Mouse (Mus musculus): ENCODE measurements around the gene Abcc8. TPM values are rescaled to one million over a fixed set of nuclear protein-coding genes. Genes with fewer than 3 reads are reported as not detected.

Gene Abcc8
- total RNA-seq, 1 experiment: 0.62 TPM

- Histone ChIP-seq H3K4me1 (ENCODE audit: control insufficient read depth in 2 of 2, insufficient read depth in 2 of 2, low read length in 2 of 2, poor library complexity in 1 of 2) (no peaks in the 10 kb centered on the region), H3K36me3 (ENCODE audit: control insufficient read depth, insufficient read depth, low read length, poor library complexity, severe bottlenecking) (no peaks in the 10 kb centered on the region), H3K4me3 (ENCODE audit: insufficient read depth in 1 of 2, low read depth in 1 of 2, low read length in 2 of 2, poor library complexity in 1 of 2, severe bottlenecking in 1 of 2) (no peak overlapping the region), H3K9me3 (ENCODE audit: control insufficient read depth, insufficient read depth, low read depth, low read length) (no peaks in the 10 kb centered on the region), H3K9ac (ENCODE audit: insufficient read depth, low read depth, low read length, poor library complexity, severe bottlenecking) (no peak overlapping the region), H3K27ac (ENCODE audit: insufficient read depth, low read depth, low read length, poor library complexity, severe bottlenecking) (no peak overlapping the region)
- in situ Hi-C loops (cut with MboI; ENCODE audit: low sequenced_read_pairs in 2 of 2, unreplicated experiment in 2 of 2): no loop called here
- DNase-seq (ENCODE audit: low read depth, low spot score): no peak
- no peak for TF ChIP-seq MAFK (IDR thresholded peaks at IDR 0.05; ENCODE audit: insufficient read depth, low read depth, low read length)
- no peak for TF ChIP-seq HCFC1 (IDR thresholded peaks at IDR 0.05; ENCODE audit: borderline replicate concordance, insufficient read depth, low read length)
- TF ChIP-seq ZC3H11A (IDR thresholded peaks at IDR 0.05; ENCODE audit: borderline replicate concordance, low read depth, low read length): no peak
- TF ChIP-seq CHD2 (IDR thresholded peaks at IDR 0.05; ENCODE audit: low read depth, low read length): no peak
- TF ChIP-seq ZNF384 (IDR thresholded peaks at IDR 0.05; ENCODE audit: low read depth, low read length): no peak
Observed at GRCm38 (mm10) chr7:46129463-46130179, 50.2 kb downstream of the Abcc8 start.

GRCm38 (mm10) chr7:46128196-46128595 is 51.6 kb downstream of the Abcc8 start:
- Histone ChIP-seq H3K9me3 (ENCODE audit: control insufficient read depth, insufficient read depth, low read depth, low read length) (no peaks in the 10 kb centered on the region), H3K4me3 (ENCODE audit: insufficient read depth in 1 of 2, low read depth in 1 of 2, low read length in 2 of 2, poor library complexity in 1 of 2, severe bottlenecking in 1 of 2) (no peak overlapping the region), H3K27ac (ENCODE audit: insufficient read depth, low read depth, low read length, poor library complexity, severe bottlenecking) (no peak overlapping the region), H3K9ac (ENCODE audit: insufficient read depth, low read depth, low read length, poor library complexity, severe bottlenecking) (no peak overlapping the region), H3K36me3 (ENCODE audit: control insufficient read depth, insufficient read depth, low read length, poor library complexity, severe bottlenecking) (no peaks in the 10 kb centered on the region), H3K4me1 (ENCODE audit: control insufficient read depth in 2 of 2, insufficient read depth in 2 of 2, low read length in 2 of 2, poor library complexity in 1 of 2) (no peaks in the 10 kb centered on the region)
- in situ Hi-C loops (cut with MboI; ENCODE audit: low sequenced_read_pairs in 2 of 2, unreplicated experiment in 2 of 2): no loop called here
- DNase-seq (ENCODE audit: low read depth, low spot score): no peak
- TF ChIP-seq HCFC1 (IDR thresholded peaks at IDR 0.05; ENCODE audit: borderline replicate concordance, insufficient read depth, low read length) (no peak), CHD2 (IDR thresholded peaks at IDR 0.05; ENCODE audit: low read depth, low read length) (no peak), MAFK (IDR thresholded peaks at IDR 0.05; ENCODE audit: insufficient read depth, low read depth, low read length) (no peak)

GRCm38 (mm10) chr7:46125340-46125739 is 54.5 kb downstream of the Abcc8 start:
- H3K4me1 ChIP-seq (ENCODE audit: control insufficient read depth in 2 of 2, insufficient read depth in 2 of 2, low read length in 2 of 2, poor library complexity in 1 of 2): no peaks in the 10 kb centered on the region
- no peak for TF ChIP-seq MAFK (IDR thresholded peaks at IDR 0.05; ENCODE audit: insufficient read depth, low read depth, low read length)
- no peak for TF ChIP-seq ZC3H11A (IDR thresholded peaks at IDR 0.05; ENCODE audit: borderline replicate concordance, low read depth, low read length)
- TF ChIP-seq HCFC1 (IDR thresholded peaks at IDR 0.05; ENCODE audit: borderline replicate concordance, insufficient read depth, low read length): no peak
- no peak for TF ChIP-seq ZNF384 (IDR thresholded peaks at IDR 0.05; ENCODE audit: low read depth, low read length)
- TF ChIP-seq CHD2 (IDR thresholded peaks at IDR 0.05; ENCODE audit: low read depth, low read length): no peak
- H3K4me3 ChIP-seq (ENCODE audit: insufficient read depth in 1 of 2, low read depth in 1 of 2, low read length in 2 of 2, poor library complexity in 1 of 2, severe bottlenecking in 1 of 2): no peak overlapping the region
- H3K27ac ChIP-seq (ENCODE audit: insufficient read depth, low read depth, low read length, poor library complexity, severe bottlenecking): no peak overlapping the region
- no peak for DNase-seq (ENCODE audit: low read depth, low spot score)
- in situ Hi-C loops (cut with MboI; ENCODE audit: low sequenced_read_pairs in 2 of 2, unreplicated experiment in 2 of 2): no loop called here
- no peak overlapping the region for H3K9ac ChIP-seq (ENCODE audit: insufficient read depth, low read depth, low read length, poor library complexity, severe bottlenecking)
- no peaks in the 10 kb centered on the region for H3K36me3 ChIP-seq (ENCODE audit: control insufficient read depth, insufficient read depth, low read length, poor library complexity, severe bottlenecking)
- no peaks in the 10 kb centered on the region for H3K9me3 ChIP-seq (ENCODE audit: control insufficient read depth, insufficient read depth, low read depth, low read length)

- in situ Hi-C loops (cut with MboI; ENCODE audit: low sequenced_read_pairs in 2 of 2, unreplicated experiment in 2 of 2): no loop called here
- DNase-seq (ENCODE audit: low read depth, low spot score): no peak
- TF ChIP-seq ZC3H11A (IDR thresholded peaks at IDR 0.05; ENCODE audit: borderline replicate concordance, low read depth, low read length): no peak
- H3K4me3 ChIP-seq (ENCODE audit: insufficient read depth in 1 of 2, low read depth in 1 of 2, low read length in 2 of 2, poor library complexity in 1 of 2, severe bottlenecking in 1 of 2): no peak overlapping the region
- no peaks in the 10 kb centered on the region for H3K4me1 ChIP-seq (ENCODE audit: control insufficient read depth in 2 of 2, insufficient read depth in 2 of 2, low read length in 2 of 2, poor library complexity in 1 of 2)
- no peaks in the 10 kb centered on the region for H3K36me3 ChIP-seq (ENCODE audit: control insufficient read depth, insufficient read depth, low read length, poor library complexity, severe bottlenecking)
- no peak overlapping the region for H3K27ac ChIP-seq (ENCODE audit: insufficient read depth, low read depth, low read length, poor library complexity, severe bottlenecking)
- H3K9ac ChIP-seq (ENCODE audit: insufficient read depth, low read depth, low read length, poor library complexity, severe bottlenecking): no peak overlapping the region
- no peaks in the 10 kb centered on the region for H3K9me3 ChIP-seq (ENCODE audit: control insufficient read depth, insufficient read depth, low read depth, low read length)
Observed at GRCm38 (mm10) chr7:46124460-46124859, 55.4 kb downstream of the Abcc8 start.

- in situ Hi-C loops (cut with MboI; ENCODE audit: low sequenced_read_pairs in 2 of 2, unreplicated experiment in 2 of 2): no loop called here
Observed at GRCm38 (mm10) chr7:46122964-46123363, 56.9 kb downstream of the Abcc8 start.

More at GRCm38 (mm10) chr7:46122964-46123363, 56.9 kb downstream of the Abcc8 start:
- no peak overlapping the region for H3K9ac ChIP-seq (ENCODE audit: insufficient read depth, low read depth, low read length, poor library complexity, severe bottlenecking)
- no peak for DNase-seq (ENCODE audit: low read depth, low spot score)
- no peak overlapping the region for H3K4me3 ChIP-seq (ENCODE audit: insufficient read depth in 1 of 2, low read depth in 1 of 2, low read length in 2 of 2, poor library complexity in 1 of 2, severe bottlenecking in 1 of 2)
- no peaks in the 10 kb centered on the region for H3K4me1 ChIP-seq (ENCODE audit: control insufficient read depth in 2 of 2, insufficient read depth in 2 of 2, low read length in 2 of 2, poor library complexity in 1 of 2)
- H3K27ac ChIP-seq (ENCODE audit: insufficient read depth, low read depth, low read length, poor library complexity, severe bottlenecking): no peak overlapping the region
- TF ChIP-seq HCFC1 (IDR thresholded peaks at IDR 0.05; ENCODE audit: borderline replicate concordance, insufficient read depth, low read length): no peak
- TF ChIP-seq ZNF384 (IDR thresholded peaks at IDR 0.05; ENCODE audit: low read depth, low read length): no peak
- no peak for TF ChIP-seq ZC3H11A (IDR thresholded peaks at IDR 0.05; ENCODE audit: borderline replicate concordance, low read depth, low read length)
- no peak for TF ChIP-seq CHD2 (IDR thresholded peaks at IDR 0.05; ENCODE audit: low read depth, low read length)
- TF ChIP-seq MAFK (IDR thresholded peaks at IDR 0.05; ENCODE audit: insufficient read depth, low read depth, low read length): no peak
- H3K9me3 ChIP-seq (ENCODE audit: control insufficient read depth, insufficient read depth, low read depth, low read length): no peaks in the 10 kb centered on the region
- no peaks in the 10 kb centered on the region for H3K36me3 ChIP-seq (ENCODE audit: control insufficient read depth, insufficient read depth, low read length, poor library complexity, severe bottlenecking)
